Mouse (Mus musculus) layer of hippocampus, adult 2 months (tissue): Measurements from ENCODE around the gene Mrgpre. TPM values are rescaled to one million over a fixed set of nuclear protein-coding genes. Genes with fewer than 3 reads are reported as not detected.

ENCODE experiments used
- DNase-seq, 2 experiments: peaks; one replicate each; pipeline ENCODE4 v3.0.0; 2022; ENCODE audit warnings: low spot score in 2 of 2
- H3K27ac ChIP-seq: fragments of 200-600 bp; 2 replicates; pipeline ENCODE4 v1.8.1; 2022
- H3K4me3 ChIP-seq: fragments of 200-600 bp; 2 replicates; pipeline ENCODE4 v1.8.1; 2022; ENCODE audit warnings: mild to moderate bottlenecking
- CTCF ChIP-seq: fragments of 200-600 bp; conservative IDR thresholded peaks from 2 replicates; pipeline ENCODE4 v1.8.1; 2022; ENCODE audit warnings: antibody characterized with exemption, mild to moderate bottlenecking, moderate library complexity
- long read RNA-seq, 2 experiments: library from polyadenylated mRNA; stranded (forward); transcript quantifications; one replicate each; pipeline ENCODE4 v2.0.0; 2021; ENCODE audit warnings: borderline mapping rate in 2 of 2
- total RNA-seq, 2 experiments: library from RNA; stranded (reverse); gene quantifications; 2 replicates each; pipeline ENCODE4 v1.2.3; 2021

The Mrgpre gene
- total RNA-seq: 1 to 10 TPM; 5.9 to 6.5 TPM
- long read RNA-seq, experiment 1, transcript Mrgpre-201 (2 exons, 3,761 nt): major isoform, 5 of 8 reads
- long read RNA-seq, experiment 1, partial matches to known transcripts: 0 of 8 reads
- long read RNA-seq, experiment 1, other reads (novel, unspliced or antisense): 3 of 8 reads
- long read RNA-seq, experiment 2, partial matches to known transcripts: 0 of 2 reads
- long read RNA-seq, experiment 2, other reads (novel, unspliced or antisense): 1 of 2 reads

- peak; percentile 50 to 59 for DNase-seq
- Histone ChIP-seq H3K4me3 (peak within 1 kb of the TSS; percentile 60), H3K27ac (peak within 1 kb of the TSS; percentile 78)
- no peak for TF ChIP-seq CTCF
Observed at GRCm38 (mm10) chr7:143783996-143784829, at the start of gene Mrgpre. TSS of gene Mrgpre (minus strand) at chr7:143784500.

GRCm38 (mm10) chr7:143833581-143834190 is 49.4 kb upstream of the Mrgpre start:
- Histone ChIP-seq H3K27ac (no peak overlapping the region), H3K4me3 (no peak overlapping the region)
- DNase-seq: no peak
- no peak for TF ChIP-seq CTCF

GRCm38 (mm10) chr7:143832611-143833010 is 48.3 kb upstream of the Mrgpre start:
- no peak for TF ChIP-seq CTCF
- no peak overlapping the region for H3K4me3 ChIP-seq
- no peak overlapping the region; the same call in 1 of the 2 replicates for H3K27ac ChIP-seq
- no peak for DNase-seq

- Histone ChIP-seq H3K4me3 (peak overlapping the region; percentile 28), H3K27ac (peak overlapping the region; percentile 91; the same call in 1 of the 2 replicates)
- no peak for DNase-seq
- TF ChIP-seq CTCF: no peak
Observed at GRCm38 (mm10) chr7:143832196-143832595, 47.9 kb upstream of the Mrgpre start.

GRCm38 (mm10) chr7:143830399-143830798 is 46.1 kb upstream of the Mrgpre start:
- no peak for TF ChIP-seq CTCF
- DNase-seq: no peak
- peak overlapping the region; percentile 91 for H3K27ac ChIP-seq
- peak overlapping the region; percentile 93 for H3K4me3 ChIP-seq

GRCm38 (mm10) chr7:143829504-143830331 is 45.4 kb upstream of the Mrgpre start:
- Histone ChIP-seq H3K27ac (peak overlapping the region; percentile 91), H3K4me3 (peak overlapping the region; percentile 93)
- DNase-seq: peak; percentile 93 to 97
- peak; percentile 92 for TF ChIP-seq CTCF

GRCm38 (mm10) chr7:143826985-143827384 is 42.7 kb upstream of the Mrgpre start:
- DNase-seq: no peak
- Histone ChIP-seq H3K4me3 (no peak overlapping the region), H3K27ac (no peak overlapping the region)
- TF ChIP-seq CTCF: no peak

GRCm38 (mm10) chr7:143823266-143823605 is 38.9 kb upstream of the Mrgpre start:
- no peak for DNase-seq
- TF ChIP-seq CTCF: no peak

GRCm38 (mm10) chr7:143822375-143823265 is 38.3 kb upstream of the Mrgpre start, which contains the start of the genes Nadsyn1 and Dhcr7:
TSS of gene Nadsyn1 (minus strand) at chr7:143822849.
TSS of gene Dhcr7 (plus strand) at chr7:143823145.
- H3K4me3 ChIP-seq: peak within 1 kb of the TSS; percentile 78
- H3K27ac ChIP-seq: peak within 1 kb of the TSS; percentile 98
- no peak for TF ChIP-seq CTCF
- DNase-seq: peak; percentile 99

More at GRCm38 (mm10) chr7:143823266-143823605, 38.9 kb upstream of the Mrgpre start:
- peak overlapping the region; percentile 98 for H3K27ac ChIP-seq
- H3K4me3 ChIP-seq: peak overlapping the region; percentile 78

- no peak overlapping the region for H3K27ac ChIP-seq
- no peak overlapping the region for H3K4me3 ChIP-seq
- DNase-seq: no peak
- no peak for TF ChIP-seq CTCF
Observed at GRCm38 (mm10) chr7:143821241-143821640, 36.9 kb upstream of the Mrgpre start.

- no peak for DNase-seq
- H3K4me3 ChIP-seq: no peak overlapping the region
- TF ChIP-seq CTCF: no peak
- no peak overlapping the region for H3K27ac ChIP-seq
Observed at GRCm38 (mm10) chr7:143819201-143819600, 34.9 kb upstream of the Mrgpre start.
